Mouse (Mus musculus): Measurements from ENCODE around the gene Gm21964. TPM values are rescaled to one million over a fixed set of nuclear protein-coding genes. Genes with fewer than 3 reads are reported as not detected.

The Gm21964 gene
- polyA plus RNA-seq, 2 experiments: not detected

DNA sequence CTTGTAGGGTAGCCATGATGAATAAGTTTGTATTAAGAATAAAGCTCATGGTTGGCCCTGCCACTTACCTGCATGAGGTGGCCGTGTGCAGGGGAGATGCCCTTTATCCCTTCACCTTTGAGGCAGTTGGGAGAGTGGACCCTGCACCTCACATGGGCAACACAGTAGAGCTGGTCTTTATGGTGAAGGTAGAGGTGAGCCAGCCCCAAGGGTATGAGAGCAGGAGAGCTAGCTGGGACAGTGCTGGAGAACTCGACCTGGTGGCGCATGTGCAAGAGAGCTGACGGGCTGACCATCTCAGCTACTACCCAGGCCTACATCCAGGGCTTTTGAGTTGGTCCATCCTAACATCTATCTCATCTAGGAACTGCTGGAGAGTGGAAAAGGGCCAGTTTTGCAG, 35.3 kb upstream of the Gm21964 start:
- H3K4me1 ChIP-seq (ENCODE audit: control insufficient read depth, insufficient read depth, low read length): no peaks in the 10 kb centered on the region
- whole genome bisulfite sequencing: 92% methylated on average over 4 of the region's 4 CpGs
- H3K36me3 ChIP-seq (ENCODE audit: control insufficient read depth, insufficient read depth, low read length): no peaks in the 10 kb centered on the region
- H3K27ac ChIP-seq (replicated peaks; ENCODE audit: low read depth, low read length): no peak overlapping the region
- H3K27me3 ChIP-seq (ENCODE audit: control insufficient read depth, insufficient read depth, low read length): no peaks in the 10 kb centered on the region
- no peak overlapping the region for H3K4me2 ChIP-seq (replicated peaks; ENCODE audit: low read depth, low read length, severe bottlenecking)
- ATAC-seq (ENCODE audit: low FRiP score, low read depth) (no peak), DNase-seq (ENCODE audit: low spot score) (no peak)
- TF ChIP-seq POLR2A (IDR thresholded peaks at IDR 0.05; ENCODE audit: borderline replicate concordance, extremely low read depth, insufficient read depth, insufficient read length): no peak
- no peaks in the 10 kb centered on the region for H3K9me3 ChIP-seq (ENCODE audit: control insufficient read depth, low read length)
- H3K4me3 ChIP-seq (replicated peaks; ENCODE audit: low read length): no peak overlapping the region
- no peak overlapping the region for H3K9ac ChIP-seq (ENCODE audit: low read depth, low read length, severe bottlenecking)

DNA sequence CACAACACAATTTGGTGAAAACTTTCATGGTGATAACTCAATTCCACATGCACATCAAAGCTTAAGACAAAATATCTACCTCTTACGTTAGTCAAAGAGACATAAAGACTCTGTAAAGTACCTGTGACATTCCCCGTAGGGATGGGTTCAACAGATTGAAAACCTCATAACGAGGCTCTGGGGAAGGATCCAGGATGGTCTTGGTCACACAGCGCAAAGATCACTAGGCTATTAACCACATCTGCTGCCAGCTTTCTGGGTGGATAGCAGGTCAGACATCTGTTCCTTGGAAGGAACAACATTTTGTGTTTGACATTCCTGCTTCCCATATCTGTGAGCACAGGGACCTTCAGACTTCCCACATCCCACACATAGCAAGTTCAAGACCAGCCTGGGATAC, 31.3 kb upstream of the Gm21964 start:
- H3K4me3 ChIP-seq (replicated peaks; ENCODE audit: low read length): no peak overlapping the region
- H3K36me3 ChIP-seq (ENCODE audit: control insufficient read depth, insufficient read depth, low read length): no peaks in the 10 kb centered on the region
- no peak overlapping the region for H3K4me2 ChIP-seq (replicated peaks; ENCODE audit: low read depth, low read length, severe bottlenecking)
- H3K4me1 ChIP-seq (ENCODE audit: control insufficient read depth, insufficient read depth, low read length): no peaks in the 10 kb centered on the region
- DNase-seq (ENCODE audit: low spot score) (no peak), ATAC-seq (ENCODE audit: low FRiP score, low read depth) (no peak)
- no peaks in the 10 kb centered on the region for H3K9me3 ChIP-seq (ENCODE audit: control insufficient read depth, low read length)
- H3K27ac ChIP-seq (replicated peaks; ENCODE audit: low read depth, low read length): no peak overlapping the region
- 81% methylated on average over 4 of the region's 4 CpGs for WGBS
- no peaks in the 10 kb centered on the region for H3K27me3 ChIP-seq (ENCODE audit: control insufficient read depth, insufficient read depth, low read length)
- no peak for TF ChIP-seq POLR2A (IDR thresholded peaks at IDR 0.05; ENCODE audit: borderline replicate concordance, extremely low read depth, insufficient read depth, insufficient read length)
- no peak overlapping the region for H3K9ac ChIP-seq (ENCODE audit: low read depth, low read length, severe bottlenecking)

DNA sequence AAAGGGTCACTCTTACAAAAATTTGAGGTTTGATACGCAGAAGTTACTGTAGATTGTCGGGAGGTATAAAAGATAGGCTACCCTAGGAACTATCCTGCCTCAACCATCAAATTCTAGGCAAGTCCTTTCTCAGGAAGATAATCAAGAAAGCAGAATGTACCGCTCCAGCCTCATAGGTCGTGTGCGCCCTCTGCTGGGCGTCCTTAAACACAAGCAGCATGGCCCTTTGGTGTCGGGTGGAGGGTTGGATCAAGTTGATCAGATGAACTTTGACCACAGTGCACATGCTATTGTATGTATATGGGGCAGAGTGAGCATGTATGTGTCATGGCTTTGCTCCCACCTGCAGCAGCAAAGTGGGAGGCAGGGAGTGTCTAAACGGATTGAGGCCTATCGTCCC, 29.4 kb upstream of the Gm21964 start:
- no peak for ATAC-seq (ENCODE audit: low FRiP score, low read depth)
- H3K27me3 ChIP-seq (ENCODE audit: control insufficient read depth, insufficient read depth, low read length): no peaks in the 10 kb centered on the region
- WGBS: 12% methylated on average over 9 of the region's 9 CpGs

DNA sequence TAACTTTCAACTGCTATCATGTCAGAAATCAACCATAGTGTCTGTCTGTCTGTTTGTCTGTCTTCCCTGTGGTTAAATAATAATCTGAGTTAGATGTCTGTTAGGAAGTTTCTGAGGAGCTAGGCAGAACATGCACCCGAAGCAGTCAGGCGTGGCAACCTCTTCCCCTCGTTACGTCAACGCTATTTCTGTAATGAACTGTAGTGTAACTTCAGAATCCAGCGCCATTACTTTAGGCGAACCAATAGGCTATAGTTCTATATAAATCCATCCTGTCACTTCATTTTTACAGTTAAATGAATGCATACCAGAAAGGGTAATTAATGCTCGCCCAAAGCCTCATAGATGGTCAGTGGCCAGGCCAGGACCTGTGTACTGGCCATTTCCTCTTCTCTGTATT, 26.5 kb upstream of the Gm21964 start:
- Histone ChIP-seq H3K27me3 (ENCODE audit: control insufficient read depth, insufficient read depth, low read length) (no peaks in the 10 kb centered on the region), H3K9ac (ENCODE audit: low read depth, low read length, severe bottlenecking) (no peak overlapping the region), H3K9me3 (ENCODE audit: control insufficient read depth, low read length) (no peaks in the 10 kb centered on the region), H3K36me3 (ENCODE audit: control insufficient read depth, insufficient read depth, low read length) (no peaks in the 10 kb centered on the region), H3K4me1 (ENCODE audit: control insufficient read depth, insufficient read depth, low read length) (no peaks in the 10 kb centered on the region), H3K4me3 (replicated peaks; ENCODE audit: low read length) (no peak overlapping the region), H3K27ac (replicated peaks; ENCODE audit: low read depth, low read length) (no peak overlapping the region), H3K4me2 (replicated peaks; ENCODE audit: low read depth, low read length, severe bottlenecking) (no peak overlapping the region)
- no peak for TF ChIP-seq POLR2A (IDR thresholded peaks at IDR 0.05; ENCODE audit: borderline replicate concordance, extremely low read depth, insufficient read depth, insufficient read length)
- DNase-seq (ENCODE audit: low spot score): no peak
- ATAC-seq (ENCODE audit: low FRiP score, low read depth): no peak
- WGBS: 75% methylated on average over 8 of the region's 8 CpGs

More for the DNA sequence above, 29.4 kb upstream of the Gm21964 start:
- Histone ChIP-seq H3K9me3 (ENCODE audit: control insufficient read depth, low read length) (no peaks in the 10 kb centered on the region), H3K36me3 (ENCODE audit: control insufficient read depth, insufficient read depth, low read length) (no peaks in the 10 kb centered on the region), H3K9ac (ENCODE audit: low read depth, low read length, severe bottlenecking) (no peak overlapping the region), H3K27ac (replicated peaks; ENCODE audit: low read depth, low read length) (no peak overlapping the region), H3K4me1 (ENCODE audit: control insufficient read depth, insufficient read depth, low read length) (no peaks in the 10 kb centered on the region), H3K4me2 (replicated peaks; ENCODE audit: low read depth, low read length, severe bottlenecking) (no peak overlapping the region), H3K4me3 (replicated peaks; ENCODE audit: low read length) (no peak overlapping the region)
- DNase-seq (ENCODE audit: low spot score): peak; percentile 81
- no peak for TF ChIP-seq POLR2A (IDR thresholded peaks at IDR 0.05; ENCODE audit: borderline replicate concordance, extremely low read depth, insufficient read depth, insufficient read length)

DNA sequence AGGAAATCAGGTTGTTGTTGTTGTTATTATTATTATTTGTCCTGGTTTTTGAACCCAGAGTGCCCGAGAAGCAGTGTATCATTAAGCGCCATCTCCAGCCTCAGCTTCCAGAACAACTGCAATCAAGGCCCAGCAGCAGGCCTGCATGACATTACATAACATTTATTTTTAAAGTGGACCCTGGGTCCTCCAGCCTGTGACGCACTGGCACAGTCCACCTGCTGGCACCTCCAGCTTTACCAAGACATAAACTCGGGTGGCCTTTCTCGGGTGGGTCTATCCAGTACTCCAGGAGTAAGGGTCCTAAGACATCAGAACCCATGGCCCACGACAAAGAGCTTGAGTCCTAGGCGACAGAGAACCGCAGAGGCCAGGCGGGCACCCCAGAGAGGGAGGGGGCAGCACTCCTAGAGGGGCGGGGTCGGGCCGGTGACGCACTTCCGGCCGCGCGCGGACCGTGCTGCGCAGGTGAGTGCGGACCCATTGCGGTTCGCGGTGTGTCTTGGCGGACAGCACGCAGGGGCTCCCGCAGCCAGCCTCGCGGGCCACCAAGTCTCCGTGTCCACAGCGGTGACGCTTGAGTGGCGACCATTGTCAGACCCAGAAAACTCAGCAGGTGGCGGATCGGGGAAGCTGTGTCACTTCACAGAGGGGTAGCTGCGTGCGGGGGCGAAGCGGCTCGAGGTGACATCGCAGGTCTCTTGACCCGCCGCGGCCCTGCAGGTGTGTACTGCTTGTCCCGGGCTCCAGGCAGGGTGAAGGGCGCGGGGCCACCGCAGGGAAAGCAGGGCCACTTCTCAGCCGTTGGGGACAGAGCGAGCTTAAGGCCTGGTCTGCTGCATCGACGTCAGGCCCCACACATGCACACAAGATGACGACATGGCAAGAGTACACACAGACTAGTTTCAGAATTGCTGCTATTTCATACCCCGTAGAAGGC, 21.5 kb upstream of the Gm21964 start, which contains the start of gene Zfp612:
TSS of gene Zfp612 (plus strand) at position 465 of the 940 bp plus-strand sequence.
- TF ChIP-seq POLR2A (IDR thresholded peaks at IDR 0.05; ENCODE audit: borderline replicate concordance, extremely low read depth, insufficient read depth, insufficient read length): no peak
- ATAC-seq (ENCODE audit: low FRiP score, low read depth): peak; percentile 91
- Histone ChIP-seq H3K4me1 (ENCODE audit: control insufficient read depth, insufficient read depth, low read length) (no peaks in the 10 kb centered on the region; the same call in 1 of the 2 replicates), H3K9me3 (ENCODE audit: control insufficient read depth, low read length) (no peaks in the 10 kb centered on the region), H3K4me2 (replicated peaks; ENCODE audit: low read depth, low read length, severe bottlenecking) (peak within 1 kb of the TSS; percentile 79), H3K4me3 (replicated peaks; ENCODE audit: low read length) (peak within 1 kb of the TSS; percentile 70), H3K27ac (replicated peaks; ENCODE audit: low read depth, low read length) (no peak within 1 kb of the TSS), H3K27me3 (ENCODE audit: control insufficient read depth, insufficient read depth, low read length) (no peaks in the 10 kb centered on the region), H3K36me3 (ENCODE audit: control insufficient read depth, insufficient read depth, low read length) (peaks cover 17% of the 10 kb centered on the region), H3K9ac (ENCODE audit: low read depth, low read length, severe bottlenecking) (peak within 1 kb of the TSS; percentile 73)
- 8% methylated on average over 46 of the region's 54 CpGs for WGBS
- DNase-seq (ENCODE audit: low spot score): peak; percentile 38
